Mouse (Mus musculus) midbrain, embryonic 16.5 days (tissue): Measurements from ENCODE around the gene Zbtb8a. TPM values are rescaled to one million over a fixed set of nuclear protein-coding genes. Genes with fewer than 3 reads are reported as not detected.
A peak's percentile ranks its signal among the peaks of the same experiment; 100 is the strongest.

Experiments used
- ATAC-seq: fragments of 200-750 bp; cut with Nextera tagmentation; 2 replicates; pipeline ENCODE4 v1.8.0; 2017; ENCODE audit warnings: moderate TSS enrichment
- H3K27ac ChIP-seq: fragments of 300-500 bp; sonication (generic); 2 replicates; pipeline ENCODE4 v1.5.1; 2014; ENCODE audit warnings: mild to moderate bottlenecking, low read length, mixed read lengths
- H3K27me3 ChIP-seq: fragments of 300-500 bp; sonication (generic); 2 replicates; pipeline ENCODE4 v1.6.1; 2014; ENCODE audit warnings: low read depth, low read length, mixed read lengths; ENCODE audit not compliant: control insufficient read depth, insufficient read depth
- H3K36me3 ChIP-seq: fragments of 300-500 bp; sonication (generic); 2 replicates; pipeline ENCODE4 v1.6.1; 2014; ENCODE audit warnings: mild to moderate bottlenecking, low read length, moderate library complexity, mixed read lengths; ENCODE audit not compliant: control insufficient read depth, insufficient read depth
- H3K4me1 ChIP-seq: fragments of 300-500 bp; sonication (generic); 2 replicates; pipeline ENCODE4 v1.6.1; 2014; ENCODE audit warnings: mild to moderate bottlenecking, low read length, mixed read lengths; ENCODE audit not compliant: control insufficient read depth, insufficient read depth
- H3K4me2 ChIP-seq: fragments of 300-500 bp; sonication (generic); 2 replicates; pipeline ENCODE4 v1.6.1; 2014; ENCODE audit warnings: mild to moderate bottlenecking, low read length, mixed read lengths
- H3K4me3 ChIP-seq: fragments of 300-500 bp; sonication (generic); 2 replicates; pipeline ENCODE4 v1.5.1; 2014; ENCODE audit warnings: low read depth, mild to moderate bottlenecking, low read length, moderate library complexity, mixed read lengths
- H3K9ac ChIP-seq: fragments of 300-500 bp; sonication (generic); 2 replicates; pipeline ENCODE4 v1.6.1; 2014; ENCODE audit warnings: low read depth, low read length, mixed read lengths
- H3K9me3 ChIP-seq: fragments of 300-500 bp; sonication (generic); replicated peaks from 2 replicates; pipeline ENCODE4 v1.6.1; 2014; ENCODE audit warnings: mild to moderate bottlenecking, low read length, mixed read lengths; ENCODE audit not compliant: control insufficient read depth, poor library complexity, severe bottlenecking
- WGBS: fragments of 180-500 bp; shearing (Covaris S2); extraction: QIAGEN DNeasy Blood & Tissue Kit; methylation state at CpG from one replicate; pipeline ENCODE4 v1.1.7; 2014; 5-methylcytosine and 5-hydroxymethylcytosine counted together
- polyA plus RNA-seq: library from polyadenylated mRNA; unstranded; fragments of >200 nt; fragmentation: Nextera tagmentation; extraction: Ambion mirVana; gene quantifications from 2 replicates; pipeline ENCODE4 v1.2.1, GENCODE M21; 2015

The Zbtb8a gene
- polyA plus RNA-seq, 1 experiment from 2014 or later: 23.2 TPM

- under 1% methylated on average over 62 of the region's 62 CpGs for WGBS
- ATAC-seq: no peak; the same call in 1 of the 2 replicates
- H3K4me1 ChIP-seq: peaks cover 39% of the 10 kb centered on the region
- peak overlapping the region; percentile 73 for H3K4me2 ChIP-seq
- H3K27me3 ChIP-seq: no peaks in the 10 kb centered on the region
- peak overlapping the region; percentile 96 for H3K9ac ChIP-seq
- H3K27ac ChIP-seq: peak overlapping the region; percentile 97
- peak overlapping the region; percentile 92 for H3K4me3 ChIP-seq
- H3K9me3 ChIP-seq: no peaks in the 10 kb centered on the region
- no peaks in the 10 kb centered on the region for H3K36me3 ChIP-seq
Observed at GRCm38 (mm10) chr4:129334677-129335215, 43.2 kb downstream of the Zbtb8a start.

DNA sequence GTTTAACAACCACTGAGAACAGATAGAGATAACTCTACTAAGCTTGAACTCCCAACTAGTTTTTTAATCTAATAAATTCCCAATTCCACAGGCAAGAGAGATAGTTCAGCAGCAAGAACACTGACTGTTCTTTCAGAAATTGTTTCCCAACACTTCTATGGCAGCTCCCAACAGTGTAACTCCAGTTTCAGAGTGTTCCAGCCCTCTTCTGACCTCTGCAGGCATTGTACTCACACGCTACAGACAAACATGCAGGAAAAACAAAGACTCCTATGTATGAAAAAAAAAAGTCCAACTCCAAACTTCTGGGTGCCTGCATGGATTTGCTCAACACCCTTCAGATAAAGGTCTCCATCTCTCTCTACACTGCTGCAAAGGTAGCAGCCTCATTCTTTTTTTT, 45.1 kb downstream of the Zbtb8a start:
- Histone ChIP-seq H3K4me3 (no peak overlapping the region; the same call in 1 of the 2 replicates), H3K9ac (no peak overlapping the region), H3K4me1 (peaks cover 39% of the 10 kb centered on the region), H3K27ac (no peak overlapping the region), H3K4me2 (peak overlapping the region; percentile 73; the same call in 1 of the 2 replicates), H3K9me3 (no peaks in the 10 kb centered on the region), H3K36me3 (peaks cover 11% of the 10 kb centered on the region), H3K27me3 (no peaks in the 10 kb centered on the region)
- ATAC-seq: no peak
- 27% methylated on average over 1 of the region's 1 CpGs for WGBS

- Histone ChIP-seq H3K27ac (no peak overlapping the region), H3K9ac (no peak overlapping the region), H3K4me1 (peaks cover 8% of the 10 kb centered on the region), H3K4me2 (no peak overlapping the region), H3K4me3 (no peak overlapping the region), H3K9me3 (no peaks in the 10 kb centered on the region), H3K27me3 (no peaks in the 10 kb centered on the region), H3K36me3 (peaks cover 22% of the 10 kb centered on the region)
- ATAC-seq: no peak
- 67% methylated on average over 1 of the region's 1 CpGs for WGBS
Observed at GRCm38 (mm10) chr4:129326191-129326590, 51.7 kb downstream of the Zbtb8a start.

- 97% methylated on average over 1 of the region's 1 CpGs for WGBS
- Histone ChIP-seq H3K36me3 (peaks cover 32% of the 10 kb centered on the region), H3K9me3 (no peaks in the 10 kb centered on the region), H3K9ac (no peak overlapping the region), H3K27ac (no peak overlapping the region), H3K4me2 (no peak overlapping the region), H3K27me3 (no peaks in the 10 kb centered on the region), H3K4me1 (no peaks in the 10 kb centered on the region), H3K4me3 (no peak overlapping the region)
- no peak for ATAC-seq
Observed at GRCm38 (mm10) chr4:129324756-129325155, 53.2 kb downstream of the Zbtb8a start.

DNA sequence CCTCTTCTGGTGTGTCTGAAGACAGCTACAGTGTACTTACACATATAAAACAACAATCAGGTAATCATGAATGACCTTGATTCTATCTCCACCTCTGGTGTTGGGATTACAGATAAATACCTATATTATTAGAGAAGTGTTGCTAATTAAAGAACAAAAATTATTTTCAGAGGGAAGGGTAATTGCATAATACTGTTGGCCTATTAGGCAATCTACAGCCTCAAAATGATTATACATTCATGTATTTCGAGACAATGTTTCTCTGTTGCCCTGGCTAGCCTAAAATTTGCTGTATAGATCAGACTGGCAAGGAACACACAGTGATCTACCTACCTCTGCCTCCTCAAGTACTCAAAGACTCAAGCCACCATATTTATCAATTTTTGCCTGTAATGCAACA, 54.4 kb downstream of the Zbtb8a start:
- Histone ChIP-seq H3K4me1 (no peaks in the 10 kb centered on the region), H3K27ac (no peak overlapping the region), H3K9ac (no peak overlapping the region), H3K4me3 (no peak overlapping the region), H3K36me3 (peaks cover 30% of the 10 kb centered on the region), H3K4me2 (no peak overlapping the region), H3K27me3 (no peaks in the 10 kb centered on the region), H3K9me3 (no peaks in the 10 kb centered on the region)
- no peak for ATAC-seq
- 100% methylated on average over 1 of the region's 1 CpGs for WGBS

DNA sequence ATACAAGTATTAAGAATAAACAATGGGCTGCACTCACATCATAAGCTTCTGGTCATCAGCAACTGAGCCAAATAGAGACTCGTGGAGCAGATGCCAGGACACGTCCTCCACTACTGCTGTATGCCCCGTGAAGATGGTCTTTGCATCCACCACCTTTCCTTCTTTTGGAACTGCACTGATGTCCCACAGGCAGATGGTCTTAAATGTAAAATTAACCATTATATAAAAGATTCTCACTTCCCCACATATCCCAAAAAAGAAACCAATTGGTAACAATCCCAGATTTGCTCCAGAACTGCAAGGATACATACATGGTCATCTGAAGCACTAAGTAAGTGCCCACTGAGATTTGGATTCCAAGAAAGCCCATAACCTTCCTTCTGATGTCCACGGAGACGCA, 55.9 kb downstream of the Zbtb8a start:
- Histone ChIP-seq H3K9me3 (no peaks in the 10 kb centered on the region), H3K9ac (no peak overlapping the region), H3K27ac (no peak overlapping the region), H3K4me3 (no peak overlapping the region), H3K4me2 (no peak overlapping the region), H3K36me3 (peaks cover 26% of the 10 kb centered on the region), H3K4me1 (no peaks in the 10 kb centered on the region), H3K27me3 (no peaks in the 10 kb centered on the region)
- no peak for ATAC-seq
- WGBS: 96% methylated on average over 5 of the region's 5 CpGs

- Histone ChIP-seq H3K4me1 (no peaks in the 10 kb centered on the region), H3K27ac (no peak overlapping the region), H3K4me2 (no peak overlapping the region), H3K27me3 (no peaks in the 10 kb centered on the region), H3K9ac (no peak overlapping the region), H3K36me3 (peaks cover 32% of the 10 kb centered on the region), H3K4me3 (no peak overlapping the region), H3K9me3 (no peaks in the 10 kb centered on the region)
- 100% methylated on average over 1 of the region's 1 CpGs for WGBS
- no peak for ATAC-seq
Observed at GRCm38 (mm10) chr4:129320876-129321275, 57.0 kb downstream of the Zbtb8a start.

- no peaks in the 10 kb centered on the region for H3K4me1 ChIP-seq
- H3K9me3 ChIP-seq: no peaks in the 10 kb centered on the region
- H3K27me3 ChIP-seq: no peaks in the 10 kb centered on the region
- H3K4me2 ChIP-seq: no peak overlapping the region
- H3K27ac ChIP-seq: no peak overlapping the region
- ATAC-seq: no peak
- peaks cover 42% of the 10 kb centered on the region for H3K36me3 ChIP-seq
- H3K4me3 ChIP-seq: no peak overlapping the region
- no peak overlapping the region for H3K9ac ChIP-seq
- 87% methylated on average over 3 of the region's 3 CpGs for WGBS
Observed at GRCm38 (mm10) chr4:129313886-129314285, 64.0 kb downstream of the Zbtb8a start.

- Histone ChIP-seq H3K4me2 (no peak overlapping the region), H3K9me3 (no peaks in the 10 kb centered on the region), H3K4me1 (no peaks in the 10 kb centered on the region), H3K36me3 (peaks cover 18% of the 10 kb centered on the region), H3K27me3 (no peaks in the 10 kb centered on the region), H3K9ac (no peak overlapping the region), H3K27ac (no peak overlapping the region), H3K4me3 (no peak overlapping the region)
- ATAC-seq: no peak
- 93% methylated on average over 1 of the region's 1 CpGs for WGBS
Observed at GRCm38 (mm10) chr4:129307936-129308335, 70.0 kb downstream of the Zbtb8a start.
